Mouse (Mus musculus): Measurements from ENCODE around the gene Nuak1.

DNA sequence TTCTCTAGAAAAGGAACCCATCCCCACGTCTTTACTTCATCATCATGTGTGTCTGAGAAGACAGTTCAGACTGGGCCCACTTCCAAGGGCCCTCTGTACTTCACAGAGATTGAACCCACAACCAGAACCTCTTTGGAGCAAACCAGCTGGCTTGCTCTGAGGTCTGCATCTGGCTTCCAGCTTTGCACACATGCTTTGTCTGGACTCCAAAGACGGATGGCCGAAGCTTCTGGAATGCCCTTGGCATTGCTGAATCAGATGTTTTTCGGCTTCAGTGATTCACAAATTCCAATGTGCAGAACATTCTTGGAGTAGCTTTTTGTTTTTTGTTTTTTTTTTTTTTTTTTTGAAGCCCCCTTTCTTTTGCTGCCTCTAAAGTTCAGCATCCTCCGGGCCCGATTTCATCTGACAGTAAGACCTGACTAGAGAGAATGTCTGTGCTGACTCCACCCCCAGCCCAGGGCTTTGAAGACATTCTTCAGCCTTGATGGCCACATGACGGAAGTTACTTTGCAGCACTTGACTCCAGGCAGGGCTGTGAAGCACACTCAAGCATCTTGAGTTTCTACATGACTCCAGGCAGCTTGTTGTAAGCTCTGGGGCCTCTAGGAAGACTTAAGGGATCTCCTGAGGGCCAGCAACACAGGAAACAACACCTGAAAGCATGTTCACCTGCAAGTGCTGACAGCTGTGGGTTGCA lies 75.1 kb downstream of the Nuak1 start:
- TF ChIP-seq CTCF (conservative IDR thresholded peaks at IDR 0.05; ENCODE audit: low read length) = no peak
- no peak for TF ChIP-seq NANOG (IDR thresholded peaks at IDR 0.05; ENCODE audit: borderline replicate concordance, low read length)

Data from E14TG2a.4 (cell line).